Mouse (Mus musculus) layer of hippocampus, postnatal 14 days (tissue): ENCODE data around the gene Cisd3. TPM values are rescaled to one million over a fixed set of nuclear protein-coding genes. Genes with fewer than 3 reads are reported as not detected.
"Not testable (repeated sequence)": the region's sequence is repeated elsewhere in the genome, so short reads cannot be mapped to it uniquely, and the experiment has no call there.

Experiments used
- DNase-seq, 2 experiments: peaks; one replicate each; pipeline ENCODE4 v3.0.0; 2021 to 2022; ENCODE audit warnings: low spot score in 2 of 2, mixed read lengths in 1 of 2
- total RNA-seq, 2 experiments: library from RNA; stranded (reverse); gene quantifications; 2 replicates each; pipeline ENCODE4 v1.2.3; 2021

Cisd3 gene
- total RNA-seq, 2 experiments from 2014 or later = 47.1 to 50.2 TPM

GRCm38 (mm10) chr11:97686322-97686908 lies 789 bp downstream of the Cisd3 start:
- no peak for DNase-seq

DNA sequence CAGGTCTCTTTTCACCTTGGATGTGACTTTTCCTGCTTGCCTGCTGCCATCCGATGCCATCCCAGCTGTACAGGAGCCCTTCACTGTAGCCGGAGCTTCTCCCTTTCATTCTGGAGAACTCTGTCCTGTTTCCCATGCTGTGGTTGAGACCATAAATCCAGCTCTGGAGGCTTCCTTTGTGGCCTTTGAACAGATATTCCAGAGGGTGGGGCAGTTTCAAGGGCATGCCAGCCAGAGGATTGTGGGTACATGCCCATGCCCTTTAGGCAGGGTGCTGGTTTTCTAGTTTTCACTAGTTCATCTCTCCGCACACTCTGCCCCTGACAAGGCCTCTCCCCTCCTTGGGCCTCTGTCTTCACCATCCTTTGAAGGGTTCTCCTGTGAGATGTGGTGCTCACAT lies 1.4 kb downstream of the Cisd3 start:
- no peak for DNase-seq

DNA sequence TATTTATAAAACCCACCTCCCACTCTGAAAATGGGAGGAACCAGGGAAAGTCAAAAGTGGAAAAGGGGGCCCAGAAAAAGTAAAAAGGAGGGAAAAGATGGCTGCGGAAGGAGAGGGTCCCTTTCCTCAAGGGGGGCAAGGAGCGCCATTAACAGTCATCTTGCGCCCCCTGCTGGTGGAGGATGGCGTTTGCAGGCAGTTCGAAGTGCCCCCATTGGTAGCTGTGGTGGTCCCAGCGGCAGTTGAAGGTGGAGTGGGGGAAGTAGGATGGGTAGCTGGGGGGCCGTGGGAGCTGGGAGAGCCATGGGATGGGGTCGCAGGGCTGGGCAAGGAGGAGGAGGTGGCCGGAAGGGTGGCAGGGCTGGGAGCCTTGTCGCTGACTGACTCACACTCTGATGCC lies 4.2 kb downstream of the Cisd3 start:
- peak; percentile 58 to 67 for DNase-seq

- DNase-seq = no peak
These were observed 8.8 kb downstream of the Cisd3 start for GRCm38 (mm10) chr11:97694435-97694834.

DNA sequence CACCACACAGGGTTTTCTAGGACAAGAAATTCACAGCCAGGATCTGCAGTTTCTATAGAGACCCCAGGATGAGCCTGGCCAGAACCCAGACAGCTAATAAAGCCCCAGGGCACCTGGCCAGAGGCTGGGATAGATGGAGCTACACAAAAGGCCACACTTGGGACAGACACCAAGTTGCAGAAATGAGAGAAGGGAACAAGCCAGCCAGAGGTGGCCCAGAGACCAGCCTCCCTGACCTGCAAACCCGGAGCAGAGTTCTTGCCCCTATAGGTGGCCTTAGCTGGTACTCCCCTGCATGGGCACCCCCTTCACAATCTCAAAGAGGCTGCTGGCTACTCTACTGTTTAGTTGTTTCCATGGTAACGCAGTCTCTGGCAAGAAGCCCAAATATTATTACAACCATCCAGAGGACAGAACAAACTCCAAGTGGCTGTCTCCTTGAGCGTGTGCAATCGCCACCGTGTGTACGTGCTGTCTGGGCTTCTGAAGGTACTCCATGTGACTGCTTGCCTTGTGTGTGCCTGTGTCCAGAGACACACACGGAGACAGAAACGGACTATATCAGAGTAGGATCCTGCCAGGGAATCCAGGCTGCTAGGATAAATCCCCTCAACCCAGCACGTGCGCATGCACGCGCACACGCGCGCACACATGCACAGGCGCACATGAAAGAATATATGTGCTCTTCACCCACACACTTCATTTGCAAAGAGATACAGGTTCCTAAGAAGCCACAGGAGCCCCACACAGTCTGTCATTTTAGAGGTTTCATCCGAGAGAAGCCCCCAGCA lies 9.5 kb downstream of the Cisd3 start:
- peak; percentile 65 to 85 for DNase-seq

DNA sequence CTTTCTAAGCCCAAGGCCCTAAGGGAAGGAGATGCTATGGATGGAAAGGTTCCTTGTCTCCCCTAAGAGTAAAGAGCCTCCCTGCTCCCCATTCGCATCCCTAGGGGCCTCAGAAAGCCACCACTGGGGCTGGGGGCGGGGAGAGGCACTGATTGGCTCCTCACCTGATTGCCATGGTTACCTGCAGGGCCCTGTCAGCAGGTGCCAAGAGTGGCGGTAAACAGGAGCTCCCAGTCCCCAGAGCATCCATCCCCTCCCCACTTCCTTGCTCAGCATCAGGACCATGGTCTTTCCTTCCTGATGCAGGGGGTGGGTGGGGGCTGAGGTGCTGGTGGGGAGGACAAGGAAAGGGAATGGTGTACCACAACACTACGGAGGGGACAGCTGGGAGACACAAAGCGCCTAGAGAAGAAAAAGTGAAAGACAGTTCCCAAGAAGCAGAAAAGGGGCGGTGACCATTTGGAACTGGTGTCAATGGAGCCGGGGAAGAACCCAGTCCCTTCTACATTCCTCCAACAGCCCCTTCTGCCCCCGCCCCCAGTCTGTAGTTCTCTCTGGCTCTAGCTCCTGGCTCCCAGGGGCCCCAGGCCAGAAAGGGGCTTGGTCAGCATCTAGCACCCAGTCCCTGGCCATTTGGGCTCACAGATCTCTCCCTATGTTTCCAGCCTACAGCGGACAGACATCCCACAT lies 10.2 kb downstream of the Cisd3 start:
- peak in 1 of 2 experiments; percentile 54 for DNase-seq

- no peak for DNase-seq
These were observed 11.0 kb downstream of the Cisd3 start for GRCm38 (mm10) chr11:97696669-97697068.

GRCm38 (mm10) chr11:97697199-97697890 lies 11.7 kb downstream of the Cisd3 start:
- no peak for DNase-seq

GRCm38 (mm10) chr11:97697891-97698529 lies 12.4 kb downstream of the Cisd3 start:
- DNase-seq = no peak

- peak; percentile 45 to 53 for DNase-seq
These were observed 13.3 kb downstream of the Cisd3 start for GRCm38 (mm10) chr11:97698741-97699611.

- DNase-seq = peak; percentile 78 to 86
These were observed 14.0 kb downstream of the Cisd3 start for GRCm38 (mm10) chr11:97699626-97700002.

GRCm38 (mm10) chr11:97700003-97700745 lies 14.5 kb downstream of the Cisd3 start, which contains the start of gene Pcgf2:
Pcgf2 (minus strand) TSS chr11:97700497.
- DNase-seq = peak; percentile 65 to 76

DNA sequence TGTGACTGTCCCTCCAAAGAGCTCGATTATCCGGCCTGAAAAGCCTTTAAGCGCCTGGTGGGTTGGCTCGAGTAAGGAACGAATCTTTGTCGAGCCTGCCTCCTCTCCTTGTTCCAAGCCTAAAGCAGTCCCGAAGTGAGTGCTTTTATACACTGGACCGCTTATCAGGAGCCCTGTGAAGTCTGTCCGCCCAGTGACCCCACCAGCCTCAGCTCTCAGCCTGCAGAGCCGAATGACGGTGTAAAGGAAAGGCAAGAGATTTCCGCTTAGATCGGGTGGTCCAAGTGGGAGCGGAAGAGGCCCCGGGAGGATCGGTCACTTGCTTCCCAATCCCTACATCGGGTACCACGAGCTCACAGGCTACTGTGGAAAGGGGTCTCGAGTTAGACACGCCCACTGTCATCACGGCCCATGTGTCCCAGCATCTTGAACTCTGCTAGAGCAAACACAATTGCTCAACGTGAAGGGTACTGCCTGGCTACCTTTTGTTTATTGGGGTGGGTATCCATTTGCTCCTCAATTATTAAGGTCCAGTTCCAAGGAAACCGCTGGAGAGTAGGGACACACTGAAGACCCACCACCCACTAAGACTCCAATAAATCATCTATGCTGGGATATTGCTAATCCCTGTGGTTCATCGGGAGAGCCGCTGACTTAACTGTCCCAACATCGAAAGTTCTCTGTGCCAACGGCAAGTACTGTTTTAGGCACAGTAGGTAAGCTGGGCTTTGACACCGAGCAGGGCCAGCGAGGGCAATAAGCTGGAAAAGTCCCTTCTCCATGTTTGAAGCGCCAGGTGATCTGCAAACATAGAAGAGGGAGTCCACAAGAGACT lies 15.3 kb downstream of the Cisd3 start:
- no peak for DNase-seq

GRCm38 (mm10) chr11:97701581-97702392 lies 16.2 kb downstream of the Cisd3 start:
- DNase-seq = peak in 1 of 2 experiments; percentile 56

DNA sequence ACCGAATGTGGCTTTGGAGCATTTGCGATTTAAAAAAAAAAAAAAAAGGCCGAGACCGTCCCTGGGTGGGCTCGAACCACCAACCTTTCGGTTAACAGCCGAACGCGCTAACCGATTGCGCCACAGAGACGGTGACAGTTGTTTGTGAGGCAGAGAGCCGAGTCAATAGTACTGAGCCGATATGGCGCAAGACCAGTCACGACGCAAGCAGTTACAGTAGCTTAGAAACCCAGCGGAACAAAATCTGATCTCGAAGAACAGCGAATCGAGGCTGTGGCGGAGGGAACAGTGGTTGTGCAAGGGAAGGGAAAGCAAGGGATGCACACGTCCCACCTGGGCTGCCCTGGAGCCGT lies 16.7 kb downstream of the Cisd3 start:
- DNase-seq = peak; percentile 94 to 96

GRCm38 (mm10) chr11:97703039-97703826 lies 17.6 kb downstream of the Cisd3 start, which contains the start of gene Psmb3:
Psmb3 (plus strand) TSS chr11:97703399.
- DNase-seq = peak; percentile 99 to 100

DNA sequence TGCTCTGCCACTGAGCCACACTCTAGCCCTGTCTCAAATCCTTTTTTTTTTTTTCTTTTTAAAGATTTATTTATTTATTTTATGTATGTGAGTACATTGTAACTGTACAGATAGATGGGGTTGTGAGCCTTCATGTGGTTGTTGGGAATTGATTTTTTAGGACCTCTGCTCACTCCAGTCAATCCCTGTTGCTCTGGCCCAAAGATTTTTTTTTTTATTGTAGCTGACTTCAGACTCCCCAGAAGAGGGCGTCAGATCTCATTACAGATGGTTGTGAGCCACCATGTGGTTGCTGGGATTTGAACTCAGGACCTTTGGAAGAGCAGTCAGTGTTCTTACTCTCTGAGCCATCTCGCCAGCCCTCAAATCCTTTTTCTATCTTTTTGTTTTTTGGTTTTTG lies 24.4 kb downstream of the Cisd3 start:
- DNase-seq = not testable (repeated sequence)
